Mouse (Mus musculus): ENCODE results near the gene Cnn2. TPM values are rescaled to one million over a fixed set of nuclear protein-coding genes. Genes with fewer than 3 reads are reported as not detected.
A peak's percentile ranks its signal among the peaks of the same experiment; 100 is the strongest.
"Not testable (repeated sequence)": the region's sequence is repeated elsewhere in the genome, so short reads cannot be mapped to it uniquely, and the experiment has no call there.

Gene Cnn2
- total RNA-seq, 2 experiments from 2014 or later, result 8.2 to 10.3 TPM

- no peak for DNase-seq (ENCODE audit: low spot score in 2 of 2)
These were observed 47.3 kb downstream of the Cnn2 start for GRCm38 (mm10) chr10:80035686-80036085.

GRCm38 (mm10) chr10:80036832-80037231 is 48.4 kb downstream of the Cnn2 start:
- no peak for DNase-seq (ENCODE audit: low spot score in 2 of 2)

GRCm38 (mm10) chr10:80039559-80039979 is 51.2 kb downstream of the Cnn2 start, which contains the start of gene Polr2e:
TSS of gene Polr2e (minus strand) at chr10:80039795.
- peak; percentile 95 to 97 for DNase-seq (ENCODE audit: low spot score in 2 of 2)

GRCm38 (mm10) chr10:80041409-80042060 is 53.2 kb downstream of the Cnn2 start:
- not testable (repeated sequence) for DNase-seq (ENCODE audit: low spot score in 2 of 2)

GRCm38 (mm10) chr10:80044087-80044486 is 55.7 kb downstream of the Cnn2 start:
- DNase-seq (ENCODE audit: low spot score in 2 of 2), result no peak

GRCm38 (mm10) chr10:80045364-80045763 is 57.0 kb downstream of the Cnn2 start:
- not testable (repeated sequence) for DNase-seq (ENCODE audit: low spot score in 2 of 2)

Other genes starting within 250 kb of the Cnn2 start
- gene Polrmt, start 242.0 kb upstream of the Cnn2 start, total RNA-seq (2021), result 10 to 100 TPM; 36.1 to 44.7 TPM
- 1 to 10 TPM; 1.2 to 1.7 TPM for gene Fgf22, start 233.5 kb upstream of the Cnn2 start, total RNA-seq (2021)
- gene Rnf126, start 221.6 kb upstream of the Cnn2 start, total RNA-seq (2021), result 10 to 100 TPM; 90.8 to 97.7 TPM
- gene Fstl3, start 211.3 kb upstream of the Cnn2 start, total RNA-seq (2021), result 1 to 10 TPM; 1.3 to 1.5 TPM
- under 1 TPM; 0.21 to 0.31 TPM for gene Prss57, start 197.6 kb upstream of the Cnn2 start, total RNA-seq (2021)
- gene Palm, start 195.0 kb upstream of the Cnn2 start, total RNA-seq (2021), result 100 to 1,000 TPM; 392 to 395 TPM
- gene Misp, start 167.6 kb upstream of the Cnn2 start, total RNA-seq (2021), result under 1 TPM; 0.33 to 0.78 TPM
- gene Ptbp1, start 134.2 kb upstream of the Cnn2 start, total RNA-seq (2021), result 10 to 100 TPM; 63.8 to 66.5 TPM
- gene Prtn3, start 114.1 kb upstream of the Cnn2 start, total RNA-seq (2021), result 1 to 10 TPM; 3.6 to 3.7 TPM
- 100 to 1,000 TPM; 113 TPM for gene Plppr3, start 114.0 kb upstream of the Cnn2 start, total RNA-seq (2021)
- not detected for gene Elane, start 102.3 kb upstream of the Cnn2 start, total RNA-seq (2021)
- gene Cfd, start 97.7 kb upstream of the Cnn2 start, total RNA-seq (2021), result not detected
- 10 to 100 TPM; 55.7 to 56.2 TPM for gene Med16, start 79.7 kb upstream of the Cnn2 start, total RNA-seq (2021)
- gene Gm26602, start 77.7 kb upstream of the Cnn2 start, total RNA-seq (2021), result not detected
- gene Kiss1r, start 71.6 kb upstream of the Cnn2 start, total RNA-seq (2021), result 1 to 10 TPM; 7.5 TPM
- 100 to 1,000 TPM; 380 to 386 TPM for gene R3hdm4, start 67.4 kb upstream of the Cnn2 start, total RNA-seq (2021)
- 1 to 10 TPM; 5.5 to 8.4 TPM for gene Arid3a, start 61.5 kb upstream of the Cnn2 start, total RNA-seq (2021)
- 10 to 100 TPM; 41.8 to 46.5 TPM for gene Wdr18, start 28.4 kb upstream of the Cnn2 start, total RNA-seq (2021)
- under 1 TPM; 0.13 to 0.27 TPM for gene Grin3b, start 17.9 kb upstream of the Cnn2 start, total RNA-seq (2021)
- gene Tmem259, start 4.3 kb upstream of the Cnn2 start, total RNA-seq (2021), result 100 to 1,000 TPM; 137 to 139 TPM
- gene Abca7, start 7.9 kb downstream of the Cnn2 start, total RNA-seq (2021), result 10 to 100 TPM in 1 of 2 experiments, 1 to 10 TPM in 1; 9.3 to 10.3 TPM
- gene Arhgap45, start 28.1 kb downstream of the Cnn2 start, total RNA-seq (2021), result 1 to 10 TPM; 3.3 to 3.8 TPM
- 10 to 100 TPM; 66.9 to 76.7 TPM for gene Polr2e, start 51.2 kb downstream of the Cnn2 start, total RNA-seq (2021)
- gene Gpx4, start 58.6 kb downstream of the Cnn2 start, total RNA-seq (2021), result 100 to 1,000 TPM; 408 to 448 TPM
- 10 to 100 TPM; 19.7 to 23.9 TPM for gene Sbno2, start 117.0 kb downstream of the Cnn2 start, total RNA-seq (2021)
- gene Stk11, start 127.2 kb downstream of the Cnn2 start, total RNA-seq (2021), result 10 to 100 TPM; 77.1 to 88.3 TPM
- 100 to 1,000 TPM; 385 to 392 TPM for gene Atp5d, start 150.0 kb downstream of the Cnn2 start, total RNA-seq (2021)
- gene Cbarp, start 152.3 kb downstream of the Cnn2 start, total RNA-seq (2021), result 100 to 1,000 TPM; 360 to 374 TPM
- 100 to 1,000 TPM; 112 to 128 TPM for gene Midn, start 159.7 kb downstream of the Cnn2 start, total RNA-seq (2021)
- 100 to 1,000 TPM; 154 to 175 TPM for gene Cirbp, start 177.4 kb downstream of the Cnn2 start, total RNA-seq (2021)
- 1 to 10 TPM; 4.3 to 6.7 TPM for gene 1600002K03Rik, start 184.4 kb downstream of the Cnn2 start, total RNA-seq (2021)
- 10 to 100 TPM; 16.8 to 19.8 TPM for gene Efna2, start 190.9 kb downstream of the Cnn2 start, total RNA-seq (2021)
- 10 to 100 TPM; 40.3 to 46.6 TPM for gene Mum1, start 237.8 kb downstream of the Cnn2 start, total RNA-seq (2021)